Mouse (Mus musculus): ENCODE data around the gene Atg7.

DNA sequence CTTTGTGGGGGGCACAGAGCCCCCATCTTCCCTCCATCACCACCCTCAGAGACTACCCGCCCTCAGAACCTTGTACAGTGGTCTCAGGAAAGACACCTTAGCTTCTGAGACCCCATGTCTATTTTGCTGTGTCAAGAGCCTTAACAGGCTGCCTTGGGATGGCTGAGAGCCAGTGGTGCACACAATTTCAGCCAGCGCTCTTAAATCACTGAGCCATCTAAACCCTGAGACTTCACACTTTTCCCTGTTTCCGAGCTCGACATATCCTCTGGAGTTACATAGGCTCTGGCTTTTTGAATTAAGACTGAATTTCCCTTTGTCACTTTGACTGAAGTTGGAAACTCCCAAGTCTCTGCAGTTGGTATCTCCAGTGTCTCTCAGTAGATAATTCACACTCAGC, 148.9 kb downstream of the Atg7 start:
- no peak for TF ChIP-seq CTCF (IDR thresholded peaks at IDR 0.05; ENCODE audit: control insufficient read depth, insufficient read depth, low read length)
- TF ChIP-seq POLR2A (IDR thresholded peaks at IDR 0.05; ENCODE audit: borderline replicate concordance, control insufficient read depth, low read depth, low read length): no peak
